Mouse (Mus musculus): Measurements from ENCODE around the gene Hist2h3b. TPM values are rescaled to one million over a fixed set of nuclear protein-coding genes. Genes with fewer than 3 reads are reported as not detected.
A peak's percentile ranks its signal among the peaks of the same experiment; 100 is the strongest.
"Not testable (repeated sequence)": the region's sequence is repeated elsewhere in the genome, so short reads cannot be mapped to it uniquely, and the experiment has no call there.

Gene Hist2h3b
- polyA plus RNA-seq, 1 experiment from 2014 or later = 42.5 TPM

GRCm38 (mm10) chr3:96230404-96230803, 38.0 kb upstream of the Hist2h3b start:
- Histone ChIP-seq H3K9ac (replicated peaks) (no peak overlapping the region), H3K9me3 (no peaks in the 10 kb centered on the region), H3K4me1 (0 out of 2 replicates have a peak, but pooled peaks cover 5% of the 10 kb centered on the region), H3K27me3 (no peaks in the 10 kb centered on the region), H3K27ac (replicated peaks) (no peak overlapping the region), H3K36me3 (no peaks in the 10 kb centered on the region), H3K4me3 (no peak overlapping the region), H3K4me2 (replicated peaks) (no peak overlapping the region)
- ATAC-seq (replicated peaks) = no peak
- 78% methylated on average over 2 of the region's 2 CpGs for WGBS

GRCm38 (mm10) chr3:96230910-96231757, 37.3 kb upstream of the Hist2h3b start:
- H3K9me3 ChIP-seq = no peaks in the 10 kb centered on the region
- ATAC-seq (replicated peaks) = no peak
- no peaks in the 10 kb centered on the region for H3K27me3 ChIP-seq
- no peaks in the 10 kb centered on the region for H3K4me1 ChIP-seq
- WGBS = 70% methylated on average over 4 of the region's 4 CpGs
- no peaks in the 10 kb centered on the region for H3K36me3 ChIP-seq
- H3K27ac ChIP-seq (replicated peaks) = no peak overlapping the region
- no peak overlapping the region for H3K4me2 ChIP-seq (replicated peaks)
- no peak overlapping the region for H3K4me3 ChIP-seq
- H3K9ac ChIP-seq (replicated peaks) = no peak overlapping the region

- H3K9me3 ChIP-seq = no peaks in the 10 kb centered on the region
- no peak overlapping the region for H3K4me2 ChIP-seq (replicated peaks)
- H3K4me3 ChIP-seq = no peak overlapping the region
- no peaks in the 10 kb centered on the region for H3K27me3 ChIP-seq
- no peaks in the 10 kb centered on the region for H3K36me3 ChIP-seq
- ATAC-seq (replicated peaks) = no peak
- no peaks in the 10 kb centered on the region for H3K4me1 ChIP-seq
- H3K9ac ChIP-seq (replicated peaks) = no peak overlapping the region
- no peak overlapping the region for H3K27ac ChIP-seq (replicated peaks)
- 49% methylated on average over 2 of the region's 2 CpGs for WGBS
Measured at GRCm38 (mm10) chr3:96231758-96232120, 36.7 kb upstream of the Hist2h3b start.

- Histone ChIP-seq H3K36me3 (no peaks in the 10 kb centered on the region), H3K4me1 (peaks cover 16% of the 10 kb centered on the region), H3K4me3 (no peak overlapping the region), H3K27me3 (no peaks in the 10 kb centered on the region), H3K4me2 (replicated peaks) (no peak overlapping the region), H3K9ac (replicated peaks) (no peak overlapping the region), H3K9me3 (no peaks in the 10 kb centered on the region), H3K27ac (replicated peaks) (no peak overlapping the region)
- no peak for ATAC-seq (replicated peaks)
- 95% methylated on average over 2 of the region's 2 CpGs for WGBS
Measured at GRCm38 (mm10) chr3:96234914-96235313, 33.5 kb upstream of the Hist2h3b start.

GRCm38 (mm10) chr3:96235836-96236235, 32.6 kb upstream of the Hist2h3b start:
- Histone ChIP-seq H3K4me1 (peaks cover 18% of the 10 kb centered on the region), H3K36me3 (no peaks in the 10 kb centered on the region), H3K9ac (replicated peaks) (no peak overlapping the region), H3K9me3 (no peaks in the 10 kb centered on the region), H3K4me3 (no peak overlapping the region), H3K27ac (replicated peaks) (no peak overlapping the region), H3K27me3 (no peaks in the 10 kb centered on the region), H3K4me2 (replicated peaks) (no peak overlapping the region)
- 76% methylated on average over 3 of the region's 3 CpGs for WGBS
- ATAC-seq (replicated peaks) = no peak

GRCm38 (mm10) chr3:96236834-96237334, 31.6 kb upstream of the Hist2h3b start:
- 83% methylated on average over 4 of the region's 4 CpGs for WGBS
- peak overlapping the region; percentile 49; the same call in 1 of the 2 replicates for H3K9ac ChIP-seq (replicated peaks)
- H3K9me3 ChIP-seq = no peaks in the 10 kb centered on the region
- no peaks in the 10 kb centered on the region for H3K27me3 ChIP-seq
- H3K4me3 ChIP-seq = peak overlapping the region; percentile 39
- H3K4me2 ChIP-seq (replicated peaks) = peak overlapping the region; percentile 47
- no peaks in the 10 kb centered on the region for H3K36me3 ChIP-seq
- no peak for ATAC-seq (replicated peaks)
- no peak overlapping the region for H3K27ac ChIP-seq (replicated peaks)
- H3K4me1 ChIP-seq = peaks cover 23% of the 10 kb centered on the region

- peak overlapping the region; percentile 39 for H3K4me3 ChIP-seq
Measured at GRCm38 (mm10) chr3:96237335-96237903, 31.0 kb upstream of the Hist2h3b start.

GRCm38 (mm10) chr3:96237904-96238511, 30.4 kb upstream of the Hist2h3b start:
- WGBS = under 1% methylated on average over 12 of the region's 12 CpGs
- H3K4me2 ChIP-seq (replicated peaks) = peak overlapping the region; percentile 47

More at GRCm38 (mm10) chr3:96237335-96237903, 31.0 kb upstream of the Hist2h3b start:
- no peak for ATAC-seq (replicated peaks)
- Histone ChIP-seq H3K9me3 (no peaks in the 10 kb centered on the region), H3K4me2 (replicated peaks) (peak overlapping the region; percentile 47), H3K9ac (replicated peaks) (peak overlapping the region; percentile 49), H3K27ac (replicated peaks) (0 out of 2 replicates have a peak overlapping the region, but pooled peaks have one; percentile 40), H3K4me1 (peaks cover 23% of the 10 kb centered on the region), H3K27me3 (no peaks in the 10 kb centered on the region), H3K36me3 (no peaks in the 10 kb centered on the region)
- 17% methylated on average over 7 of the region's 7 CpGs for WGBS

GRCm38 (mm10) chr3:96238954-96239793, 29.3 kb upstream of the Hist2h3b start, which contains the start of gene Hist2h3c2:
Gene Hist2h3c2, minus strand, starts transcription at chr3:96239127.
- peak within 1 kb of the TSS; percentile 47 for H3K4me2 ChIP-seq (replicated peaks)
- H3K36me3 ChIP-seq, H3K9me3 ChIP-seq, H3K27me3 ChIP-seq: not testable (repeated sequence)
- ATAC-seq (replicated peaks) = peak; percentile 89
- peak within 1 kb of the TSS; percentile 66 for H3K27ac ChIP-seq (replicated peaks)
- H3K9ac ChIP-seq (replicated peaks) = peak within 1 kb of the TSS; percentile 49
- peak within 1 kb of the TSS; percentile 39 for H3K4me3 ChIP-seq
- peaks cover 27% of the 10 kb centered on the region for H3K4me1 ChIP-seq
- 1% methylated on average over 24 of the region's 68 CpGs for WGBS

More at GRCm38 (mm10) chr3:96237904-96238511, 30.4 kb upstream of the Hist2h3b start:
- Histone ChIP-seq H3K27me3 (no peaks in the 10 kb centered on the region), H3K4me1 (peaks cover 23% of the 10 kb centered on the region), H3K36me3 (no peaks in the 10 kb centered on the region), H3K9ac (replicated peaks) (peak overlapping the region; percentile 49), H3K9me3 (no peaks in the 10 kb centered on the region), H3K27ac (replicated peaks) (peak overlapping the region; percentile 40; the same call in 1 of the 2 replicates), H3K4me3 (peak overlapping the region; percentile 39)
- ATAC-seq (replicated peaks) = no peak

- Histone ChIP-seq H3K27ac (replicated peaks) (peak within 1 kb of the TSS; percentile 89), H3K4me2 (replicated peaks) (peak within 1 kb of the TSS; percentile 49), H3K9ac (replicated peaks) (peak within 1 kb of the TSS; percentile 44), H3K4me3 (peak within 1 kb of the TSS; percentile 38), H3K4me1 (peaks cover 34% of the 10 kb centered on the region)
- H3K36me3 ChIP-seq, H3K9me3 ChIP-seq, H3K27me3 ChIP-seq: not testable (repeated sequence)
- 2% methylated on average over 47 of the region's 85 CpGs for WGBS
- ATAC-seq (replicated peaks) = peak; percentile 87
Measured at GRCm38 (mm10) chr3:96239949-96240798, 28.3 kb upstream of the Hist2h3b start, which contains the start of gene Hist2h2aa2. Gene Hist2h2aa2, minus strand, starts transcription at chr3:96240276.

All from forebrain, embryonic 15.5 days (tissue).